Mouse (Mus musculus): ENCODE data around the gene Ankrd13a. TPM values are rescaled to one million over a fixed set of nuclear protein-coding genes. Genes with fewer than 3 reads are reported as not detected.

The Ankrd13a gene
- total and polyA plus RNA-seq, 2 experiments: 11.4 to 15.9 TPM

GRCm38 (mm10) chr5:114803231-114803630 lies 28.8 kb downstream of the Ankrd13a start:
- Histone ChIP-seq H3K36me3 (ENCODE audit: control insufficient read depth, insufficient read depth, low read length) (no peaks in the 10 kb centered on the region; the same call in 1 of the 2 replicates), H3K4me1 (ENCODE audit: control insufficient read depth, insufficient read depth, low read length) (no peaks in the 10 kb centered on the region), H3K27ac (replicated peaks; ENCODE audit: insufficient read depth, low read depth, low read length) (no peak overlapping the region), H3K9ac (ENCODE audit: low read depth, low read length) (no peak overlapping the region), H3K79me2 (ENCODE audit: control insufficient read depth, insufficient read depth, low read length) (no peaks in the 10 kb centered on the region), H3K27me3 (ENCODE audit: control insufficient read depth, insufficient read depth, low read length) (no peaks in the 10 kb centered on the region), H3K4me3 (ENCODE audit: insufficient read depth, low read depth, low read length) (no peak overlapping the region)
- no peak for TF ChIP-seq CTCF (IDR thresholded peaks at IDR 0.05; ENCODE audit: low read depth, low read length)
- TF ChIP-seq POLR2A (IDR thresholded peaks at IDR 0.05; ENCODE audit: extremely low read depth, insufficient read depth, low read length): no peak
- no peak for DNase-seq (ENCODE audit: extremely low read depth, low read depth, low spot score)
- 92% methylated on average over 13 of the region's 13 CpGs for WGBS

GRCm38 (mm10) chr5:114804335-114804734 lies 29.9 kb downstream of the Ankrd13a start:
- no peaks in the 10 kb centered on the region for H3K79me2 ChIP-seq (ENCODE audit: control insufficient read depth, insufficient read depth, low read length)
- H3K27me3 ChIP-seq (ENCODE audit: control insufficient read depth, insufficient read depth, low read length): no peaks in the 10 kb centered on the region
- H3K36me3 ChIP-seq (ENCODE audit: control insufficient read depth, insufficient read depth, low read length): no peaks in the 10 kb centered on the region; the same call in 1 of the 2 replicates
- no peak overlapping the region for H3K4me3 ChIP-seq (ENCODE audit: insufficient read depth, low read depth, low read length)
- TF ChIP-seq POLR2A (IDR thresholded peaks at IDR 0.05; ENCODE audit: extremely low read depth, insufficient read depth, low read length): no peak
- TF ChIP-seq CTCF (IDR thresholded peaks at IDR 0.05; ENCODE audit: low read depth, low read length): no peak
- H3K27ac ChIP-seq (replicated peaks; ENCODE audit: insufficient read depth, low read depth, low read length): no peak overlapping the region
- H3K4me1 ChIP-seq (ENCODE audit: control insufficient read depth, insufficient read depth, low read length): no peaks in the 10 kb centered on the region
- WGBS: 97% methylated on average over 13 of the region's 13 CpGs
- no peak for DNase-seq (ENCODE audit: extremely low read depth, low read depth, low spot score)
- no peak overlapping the region for H3K9ac ChIP-seq (ENCODE audit: low read depth, low read length)

- Histone ChIP-seq H3K79me2 (ENCODE audit: control insufficient read depth, insufficient read depth, low read length) (no peaks in the 10 kb centered on the region), H3K27ac (replicated peaks; ENCODE audit: insufficient read depth, low read depth, low read length) (no peak overlapping the region), H3K36me3 (ENCODE audit: control insufficient read depth, insufficient read depth, low read length) (no peaks in the 10 kb centered on the region; the same call in 1 of the 2 replicates), H3K4me3 (ENCODE audit: insufficient read depth, low read depth, low read length) (no peak overlapping the region), H3K27me3 (ENCODE audit: control insufficient read depth, insufficient read depth, low read length) (no peaks in the 10 kb centered on the region), H3K4me1 (ENCODE audit: control insufficient read depth, insufficient read depth, low read length) (no peaks in the 10 kb centered on the region), H3K9ac (ENCODE audit: low read depth, low read length) (no peak overlapping the region)
- DNase-seq (ENCODE audit: extremely low read depth, low read depth, low spot score): peak; percentile 21
- WGBS: 67% methylated on average over 3 of the region's 3 CpGs
- peak; percentile 60 for TF ChIP-seq CTCF (IDR thresholded peaks at IDR 0.05; ENCODE audit: low read depth, low read length)
- TF ChIP-seq POLR2A (IDR thresholded peaks at IDR 0.05; ENCODE audit: extremely low read depth, insufficient read depth, low read length): no peak
Measured at GRCm38 (mm10) chr5:114804958-114805357, 30.5 kb downstream of the Ankrd13a start.

GRCm38 (mm10) chr5:114805436-114806350 lies 31.2 kb downstream of the Ankrd13a start:
- H3K27ac ChIP-seq (replicated peaks; ENCODE audit: insufficient read depth, low read depth, low read length): peak overlapping the region; percentile 53
- H3K36me3 ChIP-seq (ENCODE audit: control insufficient read depth, insufficient read depth, low read length): no peaks in the 10 kb centered on the region; the same call in 1 of the 2 replicates
- peak; percentile 38 for DNase-seq (ENCODE audit: extremely low read depth, low read depth, low spot score)
- peak overlapping the region; percentile 42; the same call in 1 of the 2 replicates for H3K4me3 ChIP-seq (ENCODE audit: insufficient read depth, low read depth, low read length)
- WGBS: 73% methylated on average over 15 of the region's 15 CpGs
- H3K4me1 ChIP-seq (ENCODE audit: control insufficient read depth, insufficient read depth, low read length): no peaks in the 10 kb centered on the region
- no peak for TF ChIP-seq CTCF (IDR thresholded peaks at IDR 0.05; ENCODE audit: low read depth, low read length)
- TF ChIP-seq POLR2A (IDR thresholded peaks at IDR 0.05; ENCODE audit: extremely low read depth, insufficient read depth, low read length): no peak
- H3K79me2 ChIP-seq (ENCODE audit: control insufficient read depth, insufficient read depth, low read length): no peaks in the 10 kb centered on the region
- H3K27me3 ChIP-seq (ENCODE audit: control insufficient read depth, insufficient read depth, low read length): no peaks in the 10 kb centered on the region
- peak overlapping the region; percentile 42 for H3K9ac ChIP-seq (ENCODE audit: low read depth, low read length)

- Histone ChIP-seq H3K27me3 (ENCODE audit: control insufficient read depth, insufficient read depth, low read length) (no peaks in the 10 kb centered on the region), H3K27ac (replicated peaks; ENCODE audit: insufficient read depth, low read depth, low read length) (no peak overlapping the region), H3K4me1 (ENCODE audit: control insufficient read depth, insufficient read depth, low read length) (no peaks in the 10 kb centered on the region), H3K36me3 (ENCODE audit: control insufficient read depth, insufficient read depth, low read length) (no peaks in the 10 kb centered on the region; the same call in 1 of the 2 replicates), H3K4me3 (ENCODE audit: insufficient read depth, low read depth, low read length) (no peak overlapping the region), H3K79me2 (ENCODE audit: control insufficient read depth, insufficient read depth, low read length) (no peaks in the 10 kb centered on the region), H3K9ac (ENCODE audit: low read depth, low read length) (no peak overlapping the region)
- no peak for TF ChIP-seq CTCF (IDR thresholded peaks at IDR 0.05; ENCODE audit: low read depth, low read length)
- no peak for TF ChIP-seq POLR2A (IDR thresholded peaks at IDR 0.05; ENCODE audit: extremely low read depth, insufficient read depth, low read length)
- no peak for DNase-seq (ENCODE audit: extremely low read depth, low read depth, low spot score)
- 78% methylated on average over 8 of the region's 8 CpGs for WGBS
Measured at GRCm38 (mm10) chr5:114806636-114807035, 32.2 kb downstream of the Ankrd13a start.

- Histone ChIP-seq H3K9ac (ENCODE audit: low read depth, low read length) (no peak overlapping the region), H3K4me1 (ENCODE audit: control insufficient read depth, insufficient read depth, low read length) (no peaks in the 10 kb centered on the region), H3K36me3 (ENCODE audit: control insufficient read depth, insufficient read depth, low read length) (no peaks in the 10 kb centered on the region), H3K4me3 (ENCODE audit: insufficient read depth, low read depth, low read length) (no peak overlapping the region), H3K27me3 (ENCODE audit: control insufficient read depth, insufficient read depth, low read length) (no peaks in the 10 kb centered on the region), H3K79me2 (ENCODE audit: control insufficient read depth, insufficient read depth, low read length) (no peaks in the 10 kb centered on the region), H3K27ac (replicated peaks; ENCODE audit: insufficient read depth, low read depth, low read length) (no peak overlapping the region)
- no peak for DNase-seq (ENCODE audit: extremely low read depth, low read depth, low spot score)
- no peak for TF ChIP-seq CTCF (IDR thresholded peaks at IDR 0.05; ENCODE audit: low read depth, low read length)
- no peak for TF ChIP-seq POLR2A (IDR thresholded peaks at IDR 0.05; ENCODE audit: extremely low read depth, insufficient read depth, low read length)
- 75% methylated on average over 9 of the region's 9 CpGs for WGBS
Measured at GRCm38 (mm10) chr5:114807063-114807462, 32.6 kb downstream of the Ankrd13a start.
